Mouse (Mus musculus) left cerebral cortex, adult 9 months (tissue): ENCODE measurements around the gene Lingo1.
A peak's percentile ranks its signal among the peaks of the same experiment; 100 is the strongest.

ENCODE experiments used
- DNase-seq, 2 experiments: peaks; one replicate each; pipeline ENCODE4 v3.0.0; 2022; ENCODE audit warnings: low spot score in 2 of 2

Lingo1 gene

GRCm38 (mm10) chr9:56635498-56636121 lies 160.7 kb downstream of the Lingo1 start:
- peak in 1 of 2 experiments; percentile 70 for DNase-seq

- DNase-seq: no peak
Measured at GRCm38 (mm10) chr9:56635121-56635497, 161.2 kb downstream of the Lingo1 start.

DNA sequence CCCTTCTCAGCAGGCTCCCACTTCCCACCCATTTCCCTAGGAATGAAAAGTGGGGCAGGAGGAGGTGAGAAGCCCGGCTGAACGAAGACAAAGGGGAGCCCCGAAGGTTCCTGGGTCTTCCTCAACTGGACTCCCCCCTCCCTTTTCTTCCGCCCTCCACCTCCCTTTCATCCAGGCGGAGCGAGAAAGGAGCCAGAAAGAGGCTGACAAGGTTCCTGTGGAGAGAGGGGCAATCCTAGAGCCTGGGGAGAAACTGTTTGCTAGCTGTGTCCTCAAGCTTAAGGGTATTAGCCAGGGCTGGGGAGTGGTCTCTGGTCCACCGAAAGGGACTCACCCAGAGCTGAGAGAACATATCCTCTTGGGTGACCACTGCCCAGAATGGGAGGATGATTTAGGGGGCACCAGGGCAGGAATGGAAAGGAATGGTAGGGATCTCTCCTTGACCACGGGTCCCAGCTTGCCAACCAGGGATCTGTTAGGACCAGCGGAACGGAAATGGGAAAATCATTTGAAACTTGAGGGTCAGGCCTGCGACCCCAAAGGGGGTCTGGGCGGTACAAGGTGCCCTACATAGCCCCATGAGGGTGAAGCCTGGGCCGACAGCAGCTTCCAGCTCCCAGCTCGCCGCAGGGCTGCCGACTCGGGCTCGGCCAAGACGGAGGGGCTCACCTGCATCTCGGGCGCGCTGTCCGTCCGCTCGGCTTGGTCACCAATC lies 161.7 kb downstream of the Lingo1 start:
- no peak for DNase-seq

- no peak for DNase-seq
Measured at GRCm38 (mm10) chr9:56633449-56634225, 162.6 kb downstream of the Lingo1 start.

DNA sequence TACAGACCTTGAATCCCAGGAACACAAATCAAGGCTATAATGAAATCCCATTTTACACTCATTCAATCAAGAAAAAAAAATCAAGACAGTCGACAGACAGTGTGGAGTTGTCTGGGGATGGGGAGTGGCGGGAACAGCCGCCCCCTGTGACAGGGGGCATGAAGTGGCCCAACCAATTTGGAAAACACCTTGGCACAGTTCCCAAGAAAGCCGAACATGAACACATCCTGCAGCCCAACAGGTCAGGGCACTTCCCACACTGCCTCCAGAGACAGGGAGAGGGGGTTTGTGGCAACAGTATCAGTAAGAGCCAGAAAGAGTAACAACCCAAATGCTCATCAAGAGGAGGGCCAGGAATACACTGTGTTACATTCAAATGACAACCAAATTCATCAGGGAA lies 165.3 kb downstream of the Lingo1 start:
- no peak for DNase-seq

DNA sequence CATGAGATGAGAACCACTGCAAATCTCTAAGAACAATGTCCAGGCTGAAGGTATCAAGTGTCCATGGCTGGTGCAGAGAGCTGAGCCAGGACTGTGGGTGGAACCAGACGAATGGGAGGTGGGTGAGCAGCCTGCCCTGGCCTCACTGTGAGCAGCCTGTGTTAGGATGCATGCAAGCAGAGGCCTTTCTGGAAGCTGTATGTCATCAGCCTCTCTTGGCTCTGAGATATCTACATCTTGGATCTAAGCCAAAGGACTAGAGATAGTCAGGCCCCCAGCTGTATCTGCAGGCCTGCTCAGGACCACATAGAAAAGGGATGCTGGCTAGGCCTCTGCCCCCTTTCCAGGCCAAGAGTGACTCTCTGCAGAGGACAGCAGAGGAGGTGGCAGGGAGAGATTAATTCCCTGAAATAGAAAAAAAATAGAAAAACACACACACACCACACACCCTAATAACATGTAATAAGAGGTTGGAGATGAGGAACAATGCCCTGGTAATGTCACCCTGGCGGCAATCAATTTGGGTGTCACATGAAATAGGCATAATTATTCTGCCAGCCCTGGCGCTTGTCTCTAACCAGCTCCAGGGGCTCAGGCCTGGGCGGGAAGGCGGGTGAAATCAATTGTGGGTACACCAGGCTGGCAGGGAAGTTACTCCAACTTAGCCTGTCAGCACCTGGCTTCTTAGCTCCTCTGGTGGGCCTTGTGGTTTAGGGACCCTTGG lies 166.4 kb downstream of the Lingo1 start:
- DNase-seq: no peak

- DNase-seq: no peak
Measured at GRCm38 (mm10) chr9:56627295-56627694, 169.0 kb downstream of the Lingo1 start.

DNA sequence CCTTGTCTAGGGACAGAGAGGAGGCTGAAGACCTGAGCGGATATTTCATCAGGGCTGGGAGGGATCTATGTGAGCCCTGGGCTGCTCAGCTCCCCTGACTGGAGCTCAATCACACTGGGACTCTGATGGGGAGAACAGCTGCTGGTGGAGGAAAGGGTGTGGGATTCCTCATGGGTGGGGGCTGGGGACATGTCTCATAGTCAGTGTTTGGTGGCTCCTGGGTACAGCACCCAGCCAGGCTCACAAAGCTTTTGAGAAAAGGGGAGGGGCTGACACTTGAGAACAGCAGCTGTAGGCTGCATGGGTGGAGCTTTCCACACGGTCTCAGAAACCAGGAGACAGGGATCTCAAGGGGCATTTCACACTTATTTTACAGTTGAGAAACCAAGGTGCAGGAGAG lies 171.3 kb downstream of the Lingo1 start:
- no peak for DNase-seq

- no peak for DNase-seq
Measured at GRCm38 (mm10) chr9:56623361-56623760, 172.9 kb downstream of the Lingo1 start.

DNA sequence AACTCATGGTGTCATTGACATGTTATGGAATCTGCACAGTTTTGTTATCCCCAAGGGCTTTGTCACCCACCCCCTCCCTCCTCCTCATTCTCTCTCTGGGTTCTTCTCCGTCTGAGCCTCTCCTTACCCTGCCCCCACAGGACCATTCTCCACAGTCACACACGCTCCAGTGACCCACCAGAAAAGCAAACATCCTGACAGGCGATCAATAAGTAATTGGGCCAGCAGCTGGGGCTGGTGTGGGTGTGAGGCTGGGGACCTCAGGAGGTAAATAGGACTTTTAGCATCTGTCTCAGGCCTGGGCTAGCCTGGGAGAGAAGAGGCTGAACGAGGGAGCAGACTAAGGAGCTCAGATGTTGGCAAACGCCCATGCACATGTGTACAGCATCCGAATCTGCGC lies 173.5 kb downstream of the Lingo1 start:
- DNase-seq: no peak

DNA sequence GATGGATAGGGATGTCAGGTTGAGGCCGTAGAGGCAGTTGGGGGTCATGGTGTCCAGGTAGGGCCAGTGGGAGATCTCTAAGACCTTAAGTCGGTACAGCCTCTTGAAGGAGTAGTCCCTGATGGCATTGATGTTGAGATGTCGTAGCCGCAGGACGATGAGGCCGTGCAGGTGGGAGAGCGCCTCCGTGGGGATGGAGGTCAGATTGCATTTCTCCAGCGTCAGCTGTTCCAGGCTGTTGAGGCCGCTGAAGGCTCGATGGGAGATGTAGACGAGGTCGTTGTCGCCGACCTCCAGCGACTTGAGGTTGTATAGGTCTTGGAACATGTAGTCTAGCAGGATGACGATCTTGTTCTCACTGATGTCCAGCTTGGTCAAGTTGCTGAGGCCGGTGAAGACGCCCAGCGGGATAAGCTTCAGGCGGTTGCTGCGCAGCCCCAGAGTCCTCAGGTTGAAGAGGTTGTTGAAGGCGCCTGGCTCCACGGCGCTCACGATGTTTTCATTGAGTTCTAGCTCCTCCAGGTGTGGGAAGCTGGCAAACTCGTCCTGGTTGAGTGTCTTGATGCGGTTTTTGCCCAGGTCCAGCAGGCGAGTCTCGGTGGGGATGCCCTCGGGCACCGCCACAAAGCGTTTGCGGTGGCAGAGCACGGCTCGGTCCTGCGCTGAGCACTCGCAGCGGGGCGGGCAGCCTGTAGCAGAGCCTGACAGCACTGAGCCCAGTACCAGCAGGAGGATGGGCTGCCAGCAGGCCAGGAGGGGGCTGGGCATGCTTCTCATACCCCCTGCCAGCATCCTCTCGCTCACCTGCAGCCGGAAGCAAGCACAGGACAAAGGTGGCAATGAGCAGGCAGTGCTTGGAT lies 175.5 kb downstream of the Lingo1 start:
- DNase-seq: no peak

DNA sequence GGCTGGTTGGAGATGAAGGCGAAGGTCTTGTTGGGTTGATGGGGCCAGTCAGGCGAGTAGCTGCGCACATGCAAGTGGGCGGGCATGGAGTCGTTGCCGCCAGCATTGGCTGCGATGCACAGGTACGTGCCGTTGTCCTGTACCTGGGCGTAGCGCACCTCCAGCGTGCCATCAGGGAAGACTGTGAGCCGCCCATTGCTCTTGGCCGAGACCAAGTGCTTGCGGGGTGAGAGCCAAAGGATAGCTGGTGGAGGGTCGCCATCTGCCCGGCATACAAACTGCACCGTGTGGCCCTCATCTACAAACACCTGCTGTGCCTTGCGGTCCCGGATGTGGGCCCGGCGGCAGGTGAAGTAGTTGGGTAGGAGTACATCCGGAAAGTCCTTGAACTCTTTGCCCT lies 176.6 kb downstream of the Lingo1 start:
- DNase-seq: no peak

- no peak for DNase-seq
Measured at GRCm38 (mm10) chr9:56618660-56619059, 177.6 kb downstream of the Lingo1 start.

- DNase-seq: no peak
Measured at GRCm38 (mm10) chr9:56616061-56616460, 180.2 kb downstream of the Lingo1 start.

DNA sequence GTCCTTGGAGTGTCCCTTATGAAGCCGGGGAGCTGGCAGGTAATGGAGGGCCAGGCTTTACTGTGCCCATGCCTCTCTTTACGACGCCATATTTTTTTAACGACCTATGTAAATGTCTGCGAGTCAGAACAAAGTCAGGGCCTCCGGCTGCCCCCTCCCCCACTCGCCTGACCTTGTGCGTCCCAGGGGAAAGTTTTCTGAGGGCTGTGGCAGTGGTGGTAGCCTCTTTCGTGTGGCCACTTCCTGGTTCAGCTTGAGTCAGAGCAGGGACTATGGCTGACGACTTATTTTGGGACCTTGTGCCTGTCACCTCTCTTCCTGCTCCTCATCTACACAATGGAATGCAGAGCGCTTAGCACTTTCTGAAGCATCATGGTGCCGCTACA lies 183.5 kb downstream of the Lingo1 start:
- no peak for DNase-seq

DNA sequence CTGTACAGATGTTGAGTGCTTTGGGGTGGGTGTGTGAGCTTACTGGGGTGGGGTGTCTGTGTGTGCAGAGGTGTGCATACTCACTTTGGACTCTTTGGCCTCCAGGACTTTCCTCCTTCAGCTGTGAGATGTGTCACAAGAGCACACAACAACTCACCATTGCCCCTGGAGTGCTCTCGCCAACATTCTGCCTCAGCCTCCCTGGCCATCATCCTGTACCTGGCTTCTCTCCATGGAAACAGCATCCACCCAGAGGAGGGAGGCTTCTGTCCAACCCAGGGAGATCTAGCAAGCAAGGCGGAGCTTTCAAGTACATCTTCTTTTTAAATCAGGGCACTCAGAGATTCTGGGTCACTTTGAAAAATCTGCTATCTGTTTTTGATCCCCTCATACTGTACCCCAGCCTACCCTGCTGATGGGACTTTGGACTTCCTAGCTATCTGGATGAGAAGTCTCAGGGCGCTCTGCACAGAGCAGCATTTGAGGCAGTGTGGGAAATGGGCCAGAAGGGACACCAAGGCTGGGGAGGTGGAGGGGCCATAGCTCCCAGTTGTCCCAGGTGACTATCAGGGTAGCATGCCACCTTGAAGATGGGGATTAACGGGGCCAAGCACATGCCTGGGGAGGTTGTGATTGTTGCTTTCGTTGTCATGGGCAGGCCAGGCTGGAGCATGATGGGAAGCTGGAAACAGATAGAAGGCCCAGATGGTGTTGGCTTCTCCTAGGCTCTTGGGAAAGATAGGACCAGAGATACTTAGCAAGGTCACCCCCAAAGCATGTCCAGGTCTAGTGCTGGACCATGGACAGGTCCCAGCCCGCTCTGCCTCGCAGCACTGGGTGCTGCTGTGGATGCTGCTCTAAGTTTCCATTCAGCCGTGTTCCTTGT lies 184.1 kb downstream of the Lingo1 start:
- DNase-seq: no peak

- DNase-seq: no peak
Measured at GRCm38 (mm10) chr9:56610955-56611354, 185.3 kb downstream of the Lingo1 start.

GRCm38 (mm10) chr9:56610466-56610865 lies 185.8 kb downstream of the Lingo1 start:
- no peak for DNase-seq

DNA sequence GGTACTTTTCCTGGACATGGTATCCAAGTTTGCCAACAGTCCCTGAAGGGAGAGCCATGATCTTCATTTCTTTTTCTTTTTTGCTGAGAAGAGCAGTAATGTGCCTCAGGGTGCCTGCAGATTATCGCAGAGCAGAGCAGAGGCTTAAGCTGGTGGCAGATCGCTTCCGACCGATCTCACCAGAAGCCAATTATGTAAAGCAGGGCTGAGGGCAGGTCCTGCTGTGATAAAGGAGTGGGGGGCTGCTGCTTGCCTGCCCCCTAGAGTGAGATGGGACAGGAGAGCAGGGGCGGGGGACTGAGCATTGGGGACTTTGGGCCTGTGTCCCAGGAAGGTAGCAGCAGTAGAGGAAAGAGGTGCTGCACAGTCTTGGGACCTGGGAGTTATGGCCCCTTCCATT lies 186.8 kb downstream of the Lingo1 start:
- DNase-seq: no peak

GRCm38 (mm10) chr9:56608691-56609351 lies 187.4 kb downstream of the Lingo1 start:
- DNase-seq: no peak
